Mouse (Mus musculus): ENCODE data around the gene Kmt5a. TPM values are rescaled to one million over a fixed set of nuclear protein-coding genes. Genes with fewer than 3 reads are reported as not detected.

Kmt5a gene
- polyA plus RNA-seq, 1 experiment from 2014 or later, result 43.4 TPM

GRCm38 (mm10) chr5:124426475-124427071 lies 13.2 kb upstream of the Kmt5a start:
- Histone ChIP-seq H3K27me3 (no peaks in the 10 kb centered on the region), H3K4me3 (peak overlapping the region; percentile 98), H3K27ac (peak overlapping the region; percentile 88), H3K9me3 (no peaks in the 10 kb centered on the region), H3K4me2 (peak overlapping the region; percentile 55), H3K4me1 (peaks cover 17% of the 10 kb centered on the region; the same call in 1 of the 2 replicates), H3K9ac (0 out of 2 replicates have a peak overlapping the region, but pooled peaks have one; percentile 95), H3K36me3 (no peaks in the 10 kb centered on the region)
- 86% methylated on average over 10 of the region's 10 CpGs for WGBS
- no peak for ATAC-seq (ENCODE audit: insufficient number of reproducible peaks, insufficient read depth, low FRiP score, low TSS enrichment, low read depth)

DNA sequence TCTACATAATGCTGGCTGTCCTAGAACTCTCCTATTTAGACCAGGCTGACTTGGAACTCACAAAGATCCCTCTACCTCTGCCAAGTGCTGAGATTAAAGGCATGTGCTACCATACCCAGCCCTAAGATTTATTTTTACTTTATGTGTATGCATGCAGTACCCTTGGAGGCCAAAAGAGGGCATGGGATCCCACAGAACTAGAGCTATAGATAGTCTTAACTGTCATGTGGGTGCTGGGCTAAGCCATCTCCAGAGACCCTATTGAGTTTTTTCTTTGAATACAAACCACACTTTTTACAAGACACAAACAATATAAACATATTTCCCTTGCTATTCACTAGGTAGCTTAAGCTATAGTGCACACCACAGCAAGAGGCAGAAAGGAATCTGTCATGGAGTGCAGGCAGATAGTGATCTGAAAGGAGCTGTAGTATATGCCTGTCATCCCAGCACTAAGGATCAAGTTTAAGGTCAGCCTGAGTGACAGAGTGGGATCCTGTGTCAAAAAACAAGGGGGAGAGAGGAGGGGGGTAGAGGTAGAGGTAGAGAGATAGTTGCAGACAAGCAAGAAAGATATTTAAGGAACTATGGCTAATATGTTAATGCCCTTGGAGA lies 7.2 kb upstream of the Kmt5a start:
- Histone ChIP-seq H3K27me3 (no peaks in the 10 kb centered on the region), H3K9me3 (no peaks in the 10 kb centered on the region), H3K27ac (no peak overlapping the region), H3K4me3 (no peak overlapping the region), H3K9ac (no peak overlapping the region), H3K4me1 (no peaks in the 10 kb centered on the region), H3K4me2 (no peak overlapping the region), H3K36me3 (no peaks in the 10 kb centered on the region)
- 0 out of 2 replicates have a peak, but pooled peaks have one; percentile 52 for ATAC-seq (ENCODE audit: insufficient number of reproducible peaks, insufficient read depth, low FRiP score, low TSS enrichment, low read depth)

GRCm38 (mm10) chr5:124433048-124433447 lies 6.7 kb upstream of the Kmt5a start:
- Histone ChIP-seq H3K4me1 (no peaks in the 10 kb centered on the region), H3K4me2 (no peak overlapping the region), H3K36me3 (no peaks in the 10 kb centered on the region), H3K27me3 (no peaks in the 10 kb centered on the region), H3K9ac (no peak overlapping the region), H3K4me3 (no peak overlapping the region), H3K9me3 (no peaks in the 10 kb centered on the region), H3K27ac (no peak overlapping the region)
- WGBS, result 69% methylated on average over 2 of the region's 2 CpGs
- no peak; the same call in 1 of the 2 replicates for ATAC-seq (ENCODE audit: insufficient number of reproducible peaks, insufficient read depth, low FRiP score, low TSS enrichment, low read depth)

DNA sequence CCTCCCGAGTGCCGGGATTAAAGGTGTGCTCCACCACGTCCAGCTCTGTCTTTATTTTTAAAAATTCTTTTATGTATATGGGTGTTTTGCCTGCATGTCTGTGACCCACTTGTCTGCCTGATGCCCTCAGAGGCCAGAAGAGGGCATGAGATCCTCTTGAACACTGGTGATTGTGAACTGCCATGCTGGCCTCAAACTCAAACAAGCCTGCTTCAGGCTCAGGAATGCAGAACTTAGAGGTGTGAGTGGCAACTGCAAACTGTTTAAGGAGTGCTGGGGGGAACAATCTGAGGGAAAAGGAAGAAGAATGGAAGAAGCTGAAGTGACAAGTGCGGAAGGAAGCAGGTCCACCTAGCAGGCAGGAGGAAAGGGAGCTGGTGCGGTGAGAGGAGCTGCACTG lies 1.5 kb upstream of the Kmt5a start:
- H3K9ac ChIP-seq, result no peak overlapping the region
- no peaks in the 10 kb centered on the region for H3K36me3 ChIP-seq
- peaks cover 16% of the 10 kb centered on the region for H3K4me1 ChIP-seq
- H3K4me2 ChIP-seq, result no peak overlapping the region
- H3K9me3 ChIP-seq, result no peaks in the 10 kb centered on the region
- ATAC-seq (ENCODE audit: insufficient number of reproducible peaks, insufficient read depth, low FRiP score, low TSS enrichment, low read depth), result no peak
- H3K27ac ChIP-seq, result no peak overlapping the region
- H3K4me3 ChIP-seq, result no peak overlapping the region
- H3K27me3 ChIP-seq, result no peaks in the 10 kb centered on the region
- WGBS, result 87% methylated on average over 5 of the region's 5 CpGs

- 66% methylated on average over 5 of the region's 5 CpGs for WGBS
- H3K9ac ChIP-seq, result peak overlapping the region; percentile 16; the same call in 1 of the 2 replicates
- peak overlapping the region; percentile 48 for H3K27ac ChIP-seq
- H3K4me3 ChIP-seq, result peak overlapping the region; percentile 84; the same call in 1 of the 2 replicates
- no peaks in the 10 kb centered on the region for H3K9me3 ChIP-seq
- ATAC-seq (ENCODE audit: insufficient number of reproducible peaks, insufficient read depth, low FRiP score, low TSS enrichment, low read depth), result no peak
- peaks cover 16% of the 10 kb centered on the region for H3K4me1 ChIP-seq
- no peaks in the 10 kb centered on the region for H3K36me3 ChIP-seq
- H3K4me2 ChIP-seq, result peak overlapping the region; percentile 97
- H3K27me3 ChIP-seq, result no peaks in the 10 kb centered on the region
Observed at GRCm38 (mm10) chr5:124438746-124439145, 984 bp upstream of the Kmt5a start.

GRCm38 (mm10) chr5:124440094-124440701 lies 468 bp downstream of the Kmt5a start:
- ATAC-seq (ENCODE audit: insufficient number of reproducible peaks, insufficient read depth, low FRiP score, low TSS enrichment, low read depth), result no peak; the same call in 1 of the 2 replicates
- no peaks in the 10 kb centered on the region for H3K9me3 ChIP-seq
- no peaks in the 10 kb centered on the region for H3K36me3 ChIP-seq
- H3K4me1 ChIP-seq, result peaks cover 22% of the 10 kb centered on the region
- H3K4me3 ChIP-seq, result peak overlapping the region; percentile 84
- H3K27ac ChIP-seq, result peak overlapping the region; percentile 91
- WGBS, result under 1% methylated on average over 30 of the region's 30 CpGs
- peak overlapping the region; percentile 97 for H3K4me2 ChIP-seq
- H3K9ac ChIP-seq, result peak overlapping the region; percentile 79
- H3K27me3 ChIP-seq, result no peaks in the 10 kb centered on the region

- Histone ChIP-seq H3K27me3 (no peaks in the 10 kb centered on the region), H3K4me2 (no peak overlapping the region), H3K4me3 (no peak overlapping the region), H3K27ac (no peak overlapping the region), H3K36me3 (peaks cover 7% of the 10 kb centered on the region), H3K9me3 (no peaks in the 10 kb centered on the region), H3K4me1 (peaks cover 35% of the 10 kb centered on the region), H3K9ac (no peak overlapping the region)
- no peak for ATAC-seq (ENCODE audit: insufficient number of reproducible peaks, insufficient read depth, low FRiP score, low TSS enrichment, low read depth)
- 86% methylated on average over 2 of the region's 2 CpGs for WGBS
Observed at GRCm38 (mm10) chr5:124442628-124443027, 2.9 kb downstream of the Kmt5a start.

GRCm38 (mm10) chr5:124444208-124444607 lies 4.5 kb downstream of the Kmt5a start:
- WGBS, result 72% methylated on average over 3 of the region's 3 CpGs
- ATAC-seq (ENCODE audit: insufficient number of reproducible peaks, insufficient read depth, low FRiP score, low TSS enrichment, low read depth), result no peak

GRCm38 (mm10) chr5:124444661-124445561 lies 5.2 kb downstream of the Kmt5a start:
- H3K4me2 ChIP-seq, result peak overlapping the region; percentile 86
- peak overlapping the region; percentile 87 for H3K4me3 ChIP-seq
- peaks cover 46% of the 10 kb centered on the region for H3K4me1 ChIP-seq
- H3K9ac ChIP-seq, result peak overlapping the region; percentile 92
- peaks cover 27% of the 10 kb centered on the region for H3K36me3 ChIP-seq
- no peaks in the 10 kb centered on the region for H3K27me3 ChIP-seq
- no peaks in the 10 kb centered on the region for H3K9me3 ChIP-seq
- 5% methylated on average over 59 of the region's 66 CpGs for WGBS
- peak; percentile 84 for ATAC-seq (ENCODE audit: insufficient number of reproducible peaks, insufficient read depth, low FRiP score, low TSS enrichment, low read depth)
- peak overlapping the region; percentile 90 for H3K27ac ChIP-seq

More at GRCm38 (mm10) chr5:124444208-124444607, 4.5 kb downstream of the Kmt5a start:
- H3K9me3 ChIP-seq, result no peaks in the 10 kb centered on the region
- H3K4me2 ChIP-seq, result peak overlapping the region; percentile 86
- H3K9ac ChIP-seq, result no peak overlapping the region
- peaks cover 21% of the 10 kb centered on the region for H3K36me3 ChIP-seq
- peak overlapping the region; percentile 87; the same call in 1 of the 2 replicates for H3K4me3 ChIP-seq
- H3K27ac ChIP-seq, result no peak overlapping the region
- H3K27me3 ChIP-seq, result no peaks in the 10 kb centered on the region
- peaks cover 40% of the 10 kb centered on the region for H3K4me1 ChIP-seq

DNA sequence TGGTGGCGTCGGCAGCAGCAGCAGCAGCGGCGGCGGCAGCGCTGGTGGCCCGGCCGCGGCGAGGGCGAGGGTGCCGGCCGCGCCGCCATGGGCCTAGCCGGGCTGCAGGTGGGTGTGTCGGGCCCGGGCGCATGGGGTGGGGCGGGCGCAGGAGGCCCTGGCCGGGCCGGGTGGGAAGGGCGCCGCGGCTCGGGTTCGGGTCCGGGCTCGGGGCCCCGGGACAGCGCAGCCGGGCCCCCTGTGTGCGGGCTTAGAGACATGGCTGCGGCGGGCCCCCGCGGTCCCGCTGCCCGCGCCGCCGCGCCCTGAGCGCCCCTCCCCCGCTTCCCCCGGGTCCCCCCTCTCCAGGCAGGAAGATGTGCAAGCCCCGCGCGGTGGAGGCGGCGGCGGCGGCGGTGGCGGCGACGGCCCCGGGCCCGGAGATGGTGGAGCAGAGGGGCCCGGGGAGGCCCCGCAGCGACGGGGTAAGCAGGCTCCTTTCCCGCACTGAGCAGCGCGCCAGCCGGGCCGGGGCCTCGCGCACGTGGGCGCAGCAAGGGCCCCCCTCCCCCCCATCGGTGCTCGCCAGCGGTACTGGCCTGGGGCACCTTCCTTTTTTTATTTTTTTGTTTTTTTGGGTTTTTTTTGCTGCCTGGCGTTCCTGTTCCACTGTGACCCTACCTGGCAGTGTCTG lies 6.0 kb downstream of the Kmt5a start:
- Histone ChIP-seq H3K36me3 (peaks cover 35% of the 10 kb centered on the region), H3K4me2 (peak overlapping the region; percentile 86), H3K9me3 (no peaks in the 10 kb centered on the region), H3K9ac (peak overlapping the region; percentile 92), H3K4me1 (peaks cover 45% of the 10 kb centered on the region), H3K27ac (peak overlapping the region; percentile 90), H3K27me3 (no peaks in the 10 kb centered on the region), H3K4me3 (peak overlapping the region; percentile 87)
- WGBS, result under 1% methylated on average over 33 of the region's 77 CpGs
- ATAC-seq (ENCODE audit: insufficient number of reproducible peaks, insufficient read depth, low FRiP score, low TSS enrichment, low read depth), result peak; percentile 73; the same call in 1 of the 2 replicates
